Mouse (Mus musculus) MEL (cell line): ENCODE data around the gene Tep1. TPM values are rescaled to one million over a fixed set of nuclear protein-coding genes. Genes with fewer than 3 reads are reported as not detected.

Experiments used
- DNase-seq: peaks from one replicate; pipeline ENCODE4 v3.0.0; 2011; ENCODE audit warnings: low read depth, low spot score
- H3K27ac ChIP-seq: 2 replicates; pipeline ENCODE4 v1.5.1; 2012; ENCODE audit warnings: low read depth, mild to moderate bottlenecking, control low read depth, low read length, moderate library complexity; ENCODE audit not compliant: control insufficient read depth
- H3K27me3 ChIP-seq, 2 experiments: fragments of 150-350 bp in 1 of 2; sonication (generic) in 1 of 2; 2 replicates each; pipeline ENCODE4 v1.6.1; 2012; ENCODE audit warnings: low read length in 2 of 2, mild to moderate bottlenecking in 2 of 2, improper control_type of control experiment in 1 of 2, moderate library complexity in 1 of 2; ENCODE audit not compliant: insufficient read depth in 2 of 2, control insufficient read depth in 1 of 2
- H3K36me3 ChIP-seq, 2 experiments: 2 replicates each; pipeline ENCODE4 v1.6.1; 2012 to 2014; ENCODE audit warnings: low read length in 2 of 2, improper control_type of control experiment in 1 of 2, inconsistent platforms in 1 of 2, mild to moderate bottlenecking in 1 of 2; ENCODE audit not compliant: insufficient read depth in 2 of 2, control insufficient read depth in 1 of 2
- H3K4me1 ChIP-seq, 2 experiments: fragments of 150-350 bp in 1 of 2; sonication (generic) in 1 of 2; 2 replicates each; pipeline ENCODE4 v1.6.1; 2012; ENCODE audit warnings: low read length in 2 of 2, improper control_type of control experiment in 1 of 2, mild to moderate bottlenecking in 1 of 2; ENCODE audit not compliant: insufficient read depth in 2 of 2, control insufficient read depth in 1 of 2
- H3K4me3 ChIP-seq, 2 experiments: fragments of 150-350 bp in 1 of 2; sonication (generic) in 1 of 2; 2 replicates each; pipeline ENCODE4 v1.5.1; 2012; ENCODE audit warnings: low read depth in 2 of 2, low read length in 2 of 2, mild to moderate bottlenecking in 2 of 2, moderate library complexity in 2 of 2, control low read depth in 1 of 2, improper control_type of control experiment in 1 of 2; ENCODE audit not compliant: control insufficient read depth in 1 of 2, insufficient read depth in 1 of 2
- H3K79me2 ChIP-seq: 2 replicates; pipeline ENCODE4 v1.6.1; 2012; ENCODE audit warnings: mild to moderate bottlenecking, low read length, moderate library complexity; ENCODE audit not compliant: control insufficient read depth, poor library complexity, insufficient read depth
- H3K9ac ChIP-seq: 2 replicates; pipeline ENCODE4 v1.6.1; 2012; ENCODE audit warnings: low read depth, mild to moderate bottlenecking, control low read depth, low read length, moderate library complexity; ENCODE audit not compliant: control insufficient read depth, poor library complexity, severe bottlenecking
- H3K9me3 ChIP-seq: fragments of 150-350 bp; sonication (generic); replicated peaks from 2 replicates; pipeline ENCODE4 v1.6.1; 2012; ENCODE audit warnings: mild to moderate bottlenecking, low read length, improper control_type of control experiment, moderate library complexity; ENCODE audit not compliant: insufficient read depth
- BHLHE40 ChIP-seq: IDR thresholded peaks from 2 replicates; pipeline ENCODE4 v1.6.1; 2012; ENCODE audit warnings: low read depth, mild to moderate bottlenecking, inconsistent platforms, low read length, improper control_type of control experiment, borderline replicate concordance
- CHD2 ChIP-seq: IDR thresholded peaks from 2 replicates; pipeline ENCODE4 v1.6.1; 2011; ENCODE audit warnings: low read length, improper control_type of control experiment
- E2F4 ChIP-seq: IDR thresholded peaks from 2 replicates; pipeline ENCODE4 v1.6.1; 2011; ENCODE audit warnings: low read depth, low read length, improper control_type of control experiment, borderline replicate concordance
- ELF1 ChIP-seq: IDR thresholded peaks from 2 replicates; pipeline ENCODE4 v1.6.1; 2014; ENCODE audit warnings: low read depth, mild to moderate bottlenecking, inconsistent platforms, low read length, improper control_type of control experiment, moderate library complexity
- ETS1 ChIP-seq: IDR thresholded peaks from 2 replicates; pipeline ENCODE4 v1.6.1; 2012; ENCODE audit warnings: low read depth, mild to moderate bottlenecking, inconsistent platforms, low read length, improper control_type of control experiment, moderate library complexity
- GATA1 ChIP-seq: IDR thresholded peaks from 2 replicates; pipeline ENCODE4 v1.6.1; 2011; ENCODE audit warnings: low read depth, low read length, improper control_type of control experiment
- JUND ChIP-seq: IDR thresholded peaks from 2 replicates; pipeline ENCODE4 v1.6.1; 2011; ENCODE audit warnings: low read depth, mild to moderate bottlenecking, improper control_type of control experiment, low read length
- MAFK ChIP-seq: IDR thresholded peaks from 2 replicates; pipeline ENCODE4 v1.6.1; 2011; ENCODE audit warnings: low read depth, mild to moderate bottlenecking, low read length, improper control_type of control experiment, borderline replicate concordance
- MAX ChIP-seq: IDR thresholded peaks from 2 replicates; pipeline ENCODE4 v1.6.1; 2011; ENCODE audit warnings: low read length, improper control_type of control experiment
- MAZ ChIP-seq: IDR thresholded peaks from 2 replicates; pipeline ENCODE4 v1.6.1; 2012; ENCODE audit warnings: low read depth, mild to moderate bottlenecking, inconsistent platforms, low read length, improper control_type of control experiment
- NELFE ChIP-seq: IDR thresholded peaks from 2 replicates; pipeline ENCODE4 v1.6.1; 2011; ENCODE audit warnings: low read depth, low read length, improper control_type of control experiment
- NRF1 ChIP-seq: IDR thresholded peaks from 2 replicates; pipeline ENCODE4 v1.6.1; 2014; ENCODE audit warnings: low read depth, mild to moderate bottlenecking, inconsistent platforms, low read length, improper control_type of control experiment, moderate library complexity; ENCODE audit not compliant: poor library complexity, insufficient read depth, severe bottlenecking
- POLR2AphosphoS2 ChIP-seq: IDR thresholded peaks from 2 replicates; pipeline ENCODE4 v1.6.1; 2011; ENCODE audit warnings: low read length, improper control_type of control experiment
- POLR2AphosphoS5 ChIP-seq: IDR thresholded peaks from 2 replicates; pipeline ENCODE4 v1.6.1; 2012; ENCODE audit warnings: low read depth, borderline replicate concordance, mild to moderate bottlenecking, inconsistent platforms, low read length, moderate library complexity, mixed read lengths
- RCOR1 ChIP-seq: IDR thresholded peaks from 2 replicates; pipeline ENCODE4 v1.6.1; 2012; ENCODE audit warnings: low read depth, mild to moderate bottlenecking, inconsistent platforms, low read length, improper control_type of control experiment
- SIN3A ChIP-seq: IDR thresholded peaks from 2 replicates; pipeline ENCODE4 v1.6.1; 2012; ENCODE audit warnings: low read length, improper control_type of control experiment, inconsistent platforms
- SMC3 ChIP-seq: IDR thresholded peaks from 2 replicates; pipeline ENCODE4 v1.6.1; 2011; ENCODE audit warnings: low read depth, low read length, improper control_type of control experiment
- TAL1 ChIP-seq: IDR thresholded peaks from 2 replicates; pipeline ENCODE4 v1.6.1; 2012; ENCODE audit warnings: mild to moderate bottlenecking, inconsistent platforms, low read length, moderate library complexity, mixed read lengths
- TBP ChIP-seq: IDR thresholded peaks from 2 replicates; pipeline ENCODE4 v1.8.0; 2011; ENCODE audit warnings: low read depth, low read length, improper control_type of control experiment
- TCF12 ChIP-seq: IDR thresholded peaks from 2 replicates; pipeline ENCODE4 v1.6.1; 2014; ENCODE audit warnings: low read depth, mild to moderate bottlenecking, inconsistent platforms, low read length, improper control_type of control experiment, moderate library complexity
- UBTF ChIP-seq: IDR thresholded peaks from 2 replicates; pipeline ENCODE4 v1.6.1; 2012; ENCODE audit warnings: low read depth, mild to moderate bottlenecking, inconsistent platforms, low read length, improper control_type of control experiment, moderate library complexity, borderline replicate concordance; ENCODE audit not compliant: insufficient read depth
- USF1 ChIP-seq: IDR thresholded peaks from 2 replicates; pipeline ENCODE4 v1.6.1; 2014; ENCODE audit warnings: low read depth, mild to moderate bottlenecking, inconsistent platforms, low read length, improper control_type of control experiment, moderate library complexity
- ZC3H11A ChIP-seq: IDR thresholded peaks from 2 replicates; pipeline ENCODE4 v1.6.1; 2012; ENCODE audit warnings: low read depth, mild to moderate bottlenecking, inconsistent platforms, low read length, improper control_type of control experiment
- polyA plus RNA-seq, 2 experiments: library from polyadenylated mRNA; stranded (reverse) in 1 of 2; unstranded in 1 of 2; fragments of >175 nt in 1 of 2; fragments of >200 nt in 1 of 2; gene quantifications; 2 replicates each; pipeline versions ENCODE4 v1.2.1 to v1.2.4; 2012; ENCODE audit warnings: low replicate concordance in 2 of 2, low read depth in 1 of 2; ENCODE audit not compliant: insufficient read length in 2 of 2, insufficient read depth in 1 of 2, missing spikeins in 1 of 2
- total RNA-seq: library from RNA; depleted of rRNA; stranded (reverse); fragments of 300-350 nt; gene quantifications from 2 replicates; pipeline ENCODE4 v1.2.3, GENCODE M21; 2012

Gene Tep1
- total and polyA plus RNA-seq, 3 experiments, result 13.7 to 36.8 TPM; not detected in 1

DNA sequence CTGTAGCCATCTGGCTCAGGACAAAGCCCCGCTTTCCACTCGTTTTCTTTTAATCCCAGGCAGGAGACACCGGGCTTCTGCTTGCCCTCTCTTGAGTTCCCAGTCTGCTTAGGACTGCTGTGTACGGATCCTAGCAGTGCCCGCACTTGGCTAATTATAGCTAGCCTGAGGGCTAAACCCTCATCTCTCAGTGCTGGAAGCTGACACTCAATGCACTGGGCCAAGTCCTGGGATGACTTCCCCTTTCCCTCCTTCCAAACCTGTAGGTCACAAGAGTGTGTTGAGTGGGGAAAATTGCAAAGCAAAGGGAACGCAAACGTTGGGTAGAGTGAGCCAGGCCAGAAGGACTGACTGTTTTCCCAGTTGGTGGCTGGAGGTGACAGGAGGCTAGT lies 27.0 kb upstream of the Tep1 start, which contains the start of gene Klhl33:
Klhl33 (minus strand) TSS at position 134 of the 392 bp plus-strand sequence.
- no peak for TF ChIP-seq GATA1
- TF ChIP-seq RCOR1, result no peak
- no peak for TF ChIP-seq JUND
- no peak for TF ChIP-seq MAX
- no peak for TF ChIP-seq SIN3A
- no peak for TF ChIP-seq TCF12
- no peak for TF ChIP-seq NELFE
- TF ChIP-seq ELF1, result no peak
- TF ChIP-seq E2F4, result no peak
- TF ChIP-seq ETS1, result no peak
- no peak for TF ChIP-seq BHLHE40
- no peak for TF ChIP-seq MAZ
- no peak for TF ChIP-seq USF1
- no peak for TF ChIP-seq MAFK
- H3K9ac ChIP-seq, result no peak within 1 kb of the TSS
- no peaks in the 10 kb centered on the region for H3K36me3 ChIP-seq
- no peaks in the 10 kb centered on the region for H3K9me3 ChIP-seq
- no peak within 1 kb of the TSS for H3K27ac ChIP-seq
- H3K79me2 ChIP-seq, result no peaks in the 10 kb centered on the region
- no peak within 1 kb of the TSS for H3K4me3 ChIP-seq
- H3K4me1 ChIP-seq, result peaks cover 0 to 6% of the 10 kb centered on the region in 2 experiments; a peak in 2 of 4 replicates
- no peaks in the 10 kb centered on the region; a peak in 2 of 4 replicates for H3K27me3 ChIP-seq
- no peak for DNase-seq

DNA sequence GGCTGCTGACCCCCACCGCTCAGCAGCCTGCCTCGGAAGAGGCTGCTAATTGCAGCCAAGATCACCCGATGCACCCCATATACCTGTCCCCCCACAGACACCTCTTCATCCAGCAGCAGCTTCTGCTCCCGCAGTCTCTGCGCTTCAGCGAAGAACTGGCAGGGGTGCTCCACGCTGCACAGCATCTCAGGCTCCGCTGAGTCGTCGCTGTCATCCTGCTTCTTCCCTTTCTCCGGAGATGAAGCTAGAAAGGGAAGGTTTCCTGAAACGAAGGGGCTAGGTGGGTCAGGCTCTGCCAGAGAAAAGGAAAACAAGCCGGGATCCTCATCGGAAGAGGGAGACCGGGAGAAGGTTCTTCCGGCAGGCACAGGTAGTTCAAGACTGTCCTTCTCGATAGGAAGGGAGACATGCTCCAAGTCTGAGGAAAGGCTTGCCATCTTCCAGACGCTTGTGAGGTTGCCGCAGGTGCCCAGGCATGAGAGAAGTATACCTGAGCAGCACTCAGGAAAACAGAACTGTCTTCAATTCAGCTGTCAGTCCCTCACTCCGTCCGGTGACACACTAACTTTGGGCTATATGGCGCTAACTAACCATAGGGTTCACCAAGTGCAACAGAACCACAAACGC lies 26.5 kb upstream of the Tep1 start:
- Histone ChIP-seq H3K9me3 (no peaks in the 10 kb centered on the region), H3K79me2 (no peaks in the 10 kb centered on the region), H3K9ac (no peak overlapping the region), H3K4me3 (no peak overlapping the region), H3K36me3 (no peaks in the 10 kb centered on the region), H3K27ac (no peak overlapping the region), H3K27me3 (no peaks in the 10 kb centered on the region; a peak in 2 of 4 replicates), H3K4me1 (peaks cover 0 to 6% of the 10 kb centered on the region in 2 experiments; a peak in 2 of 4 replicates)
- DNase-seq, result no peak
- no peak for TF ChIP-seq SMC3
- no peak for TF ChIP-seq NRF1
- no peak for TF ChIP-seq TAL1
- TF ChIP-seq JUND, result no peak
- TF ChIP-seq CHD2, result no peak
- no peak for TF ChIP-seq E2F4
- no peak for TF ChIP-seq POLR2AphosphoS5
- no peak for TF ChIP-seq NELFE
- TF ChIP-seq UBTF, result no peak
- TF ChIP-seq ZC3H11A, result no peak
- no peak for TF ChIP-seq POLR2AphosphoS2
- TF ChIP-seq ETS1, result no peak
- no peak for TF ChIP-seq TBP
